Mouse (Mus musculus) NIH3T3 (cell line): ENCODE results near the gene Gxylt1.
A peak's percentile ranks its signal among the peaks of the same experiment; 100 is the strongest.
"Not testable (repeated sequence)": the region's sequence is repeated elsewhere in the genome, so short reads cannot be mapped to it uniquely, and the experiment has no call there.

ENCODE experiments used
- DNase-seq: peaks from one replicate; pipeline ENCODE4 v3.0.0-alpha.2; 2012; ENCODE audit warnings: low read depth

Gxylt1 gene

GRCm38 (mm10) chr15:93262818-93263217 lies 12.2 kb downstream of the Gxylt1 start:
- peak; percentile 41 for DNase-seq

- DNase-seq: no peak
These were observed 12.7 kb downstream of the Gxylt1 start for GRCm38 (mm10) chr15:93262274-93262673.

- DNase-seq: no peak
These were observed 15.0 kb downstream of the Gxylt1 start for GRCm38 (mm10) chr15:93259933-93260332.

GRCm38 (mm10) chr15:93255295-93255694 lies 19.7 kb downstream of the Gxylt1 start:
- DNase-seq: no peak

DNA sequence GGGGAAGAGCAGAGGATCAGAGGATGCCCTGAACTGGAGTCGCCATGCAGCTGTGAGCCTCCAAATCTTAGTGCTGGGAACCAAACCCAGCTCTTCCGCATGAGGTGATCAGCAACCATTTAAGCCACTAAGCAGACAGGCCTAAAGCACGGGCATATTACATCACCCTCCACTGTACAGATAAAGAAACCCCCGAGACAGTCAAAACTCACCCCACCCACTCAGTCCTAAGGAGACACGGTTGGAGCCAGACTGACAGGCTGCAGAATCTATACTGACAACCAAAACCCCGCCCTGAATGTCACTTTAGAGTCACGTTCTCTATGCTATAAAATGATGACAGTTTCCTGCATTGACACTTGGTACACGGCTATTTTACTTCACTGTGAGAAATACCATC lies 21.8 kb downstream of the Gxylt1 start:
- no peak for DNase-seq

DNA sequence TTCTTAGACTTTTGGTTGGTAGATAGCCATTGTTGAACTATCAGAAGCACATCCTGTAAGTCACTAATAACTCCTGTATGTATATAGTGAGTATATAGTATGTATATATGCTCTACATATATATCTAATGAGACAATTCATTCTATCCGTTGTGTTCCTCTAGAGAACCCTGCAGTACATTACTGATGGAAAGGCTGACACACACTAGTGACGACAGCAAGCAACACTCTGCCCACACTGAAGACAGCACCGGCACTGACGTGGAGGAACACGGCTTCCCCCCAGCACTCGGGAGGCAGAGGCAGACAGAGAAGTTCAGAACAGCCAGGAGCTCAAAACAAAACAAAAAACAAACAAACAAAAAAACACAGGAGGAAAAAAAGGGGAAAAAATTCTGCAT lies 22.6 kb downstream of the Gxylt1 start:
- no peak for DNase-seq

- no peak for DNase-seq
These were observed 23.3 kb downstream of the Gxylt1 start for GRCm38 (mm10) chr15:93251553-93252250.

GRCm38 (mm10) chr15:93243202-93243601 lies 31.8 kb downstream of the Gxylt1 start:
- DNase-seq: no peak

- not testable (repeated sequence) for DNase-seq
These were observed 38.5 kb downstream of the Gxylt1 start for GRCm38 (mm10) chr15:93236456-93236855.

DNA sequence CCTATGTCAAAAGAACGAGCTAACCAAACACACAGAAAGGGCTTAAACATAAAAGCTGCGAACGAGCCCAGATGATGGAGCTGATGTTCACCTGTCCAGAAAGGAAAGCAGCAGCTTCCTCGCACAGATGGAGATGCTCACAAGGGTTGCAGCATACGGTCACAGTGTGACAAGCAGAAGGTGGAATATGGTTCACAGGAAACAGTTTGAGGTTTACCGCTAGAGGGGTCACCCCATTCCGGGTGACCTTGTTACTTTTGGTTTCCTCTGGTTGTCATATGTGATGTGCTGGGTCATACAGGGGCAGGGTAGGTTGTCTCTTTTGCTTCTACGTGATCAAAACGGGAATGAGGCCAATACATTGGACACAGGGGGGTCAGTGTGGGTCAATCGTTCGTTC lies 46.0 kb downstream of the Gxylt1 start:
- no peak for DNase-seq

DNA sequence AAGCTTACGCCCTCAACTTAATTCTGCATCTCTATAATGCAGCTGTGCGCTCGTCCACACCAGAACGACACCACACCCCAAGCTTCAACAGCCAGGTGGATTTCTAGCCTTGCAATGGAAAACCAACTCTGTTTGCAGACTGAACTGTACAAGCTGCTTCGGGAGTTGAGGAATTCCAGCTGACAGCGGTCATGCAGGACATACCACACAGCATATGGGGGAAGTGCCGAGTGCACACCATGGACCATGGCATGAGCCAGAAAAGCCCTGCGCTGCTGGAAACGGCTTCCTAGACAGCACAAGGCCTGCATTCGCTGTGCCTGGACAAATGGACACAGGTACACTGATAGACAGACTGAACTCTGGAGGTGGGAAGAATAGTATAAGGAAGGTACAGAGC lies 46.6 kb downstream of the Gxylt1 start:
- no peak for DNase-seq

DNA sequence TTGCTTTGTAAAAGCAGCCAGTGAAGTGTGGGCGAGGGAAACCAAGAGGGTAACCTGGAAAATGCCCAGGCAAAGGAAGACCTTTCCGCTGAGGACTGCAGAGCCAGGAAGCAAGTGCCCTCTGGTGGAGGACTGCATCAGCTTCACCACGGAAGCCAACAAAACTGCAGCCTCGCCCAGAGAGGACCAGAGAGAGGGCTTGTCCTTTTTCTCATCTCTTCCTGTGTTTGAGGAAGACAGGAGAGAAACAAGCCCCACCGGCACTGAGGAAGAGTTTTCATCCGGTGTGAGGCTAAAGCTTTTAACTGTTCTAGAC lies 47.3 kb downstream of the Gxylt1 start:
- peak; percentile 56 for DNase-seq

- DNase-seq: peak; percentile 27
These were observed 47.8 kb downstream of the Gxylt1 start for GRCm38 (mm10) chr15:93226930-93227763.

DNA sequence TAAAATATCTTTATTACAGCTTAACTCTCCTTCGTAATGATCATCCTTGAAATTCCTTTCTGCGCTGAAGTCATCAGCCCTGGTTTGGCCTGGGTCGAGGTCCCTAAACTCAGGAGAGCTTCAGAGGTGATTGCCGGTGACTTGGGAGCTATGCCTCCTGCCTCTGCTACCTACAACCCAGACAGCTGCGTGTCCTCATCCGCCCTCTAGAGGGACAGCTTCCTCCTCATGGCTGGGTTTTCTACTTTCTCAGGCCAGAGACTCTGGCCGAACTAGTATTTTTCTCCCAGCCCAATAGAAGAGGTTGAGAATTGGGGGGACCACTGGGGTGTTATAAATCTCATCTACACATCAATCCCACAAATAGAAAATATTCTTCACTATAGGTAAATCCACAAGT lies 52.5 kb downstream of the Gxylt1 start:
- DNase-seq: peak; percentile 9

GRCm38 (mm10) chr15:93212617-93213016 lies 62.4 kb downstream of the Gxylt1 start:
- no peak for DNase-seq

GRCm38 (mm10) chr15:93204861-93205260 lies 70.1 kb downstream of the Gxylt1 start:
- DNase-seq: no peak

DNA sequence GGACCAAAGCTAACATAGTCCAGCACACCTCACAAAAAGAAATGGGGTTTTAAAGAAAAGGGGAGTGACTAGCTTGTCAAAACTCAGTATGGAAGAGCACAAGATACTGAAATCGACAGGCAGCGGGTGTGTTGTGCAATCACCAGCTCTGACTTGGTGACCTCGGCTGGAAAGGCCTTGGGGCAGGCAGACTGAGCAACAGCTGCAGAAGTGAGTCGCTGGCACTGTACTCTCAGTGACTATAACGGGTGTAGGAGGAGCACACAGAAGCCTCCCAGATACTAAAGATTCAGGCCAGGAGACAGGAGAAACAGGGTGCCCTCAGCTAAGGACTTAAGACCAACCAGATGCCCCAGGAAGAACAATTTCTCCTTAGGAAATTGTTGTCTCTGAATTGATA lies 73.0 kb downstream of the Gxylt1 start:
- peak; percentile 57 for DNase-seq

DNA sequence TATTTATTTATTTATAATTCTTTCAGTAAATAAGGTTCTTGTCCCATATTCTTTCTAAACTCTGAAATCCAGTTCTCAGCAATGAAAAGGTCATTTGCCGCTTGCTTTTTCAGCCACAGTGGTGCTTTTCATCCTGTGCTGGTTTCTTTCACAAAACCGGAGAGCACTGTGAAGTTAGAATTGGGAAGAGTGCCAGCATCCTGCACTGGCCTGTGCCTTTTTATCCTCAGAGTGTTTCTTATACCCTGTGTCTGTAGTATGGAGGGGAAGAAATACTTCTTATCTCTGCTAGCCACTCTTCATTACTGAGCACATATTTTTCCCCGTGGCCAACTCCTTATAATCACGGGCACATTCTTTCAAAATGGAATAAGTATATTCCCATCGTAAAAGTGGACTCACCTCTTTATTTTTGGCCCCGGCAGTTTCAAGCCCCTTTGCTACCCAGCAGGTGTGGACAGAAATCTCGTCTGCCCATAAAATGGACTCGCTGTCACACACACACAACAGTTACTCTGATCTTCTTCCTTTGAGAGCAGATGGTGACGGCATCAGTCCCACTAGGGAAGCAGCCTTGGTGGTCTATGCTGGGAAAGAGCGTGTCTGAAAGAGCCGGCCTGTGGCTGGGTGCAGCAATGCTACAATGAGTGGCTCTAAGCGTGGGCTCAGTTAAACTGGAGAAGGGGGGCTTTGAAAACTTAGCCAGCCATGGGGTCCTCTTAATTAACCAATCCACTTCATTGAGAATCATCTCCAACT lies 83.4 kb downstream of the Gxylt1 start:
- DNase-seq: no peak
